Mouse (Mus musculus): ENCODE data around the gene Susd1. TPM values are rescaled to one million over a fixed set of nuclear protein-coding genes. Genes with fewer than 3 reads are reported as not detected.

The Susd1 gene
- polyA plus RNA-seq, 1 experiment from 2014 or later: 1.3 TPM

- Histone ChIP-seq H3K9ac (no peak overlapping the region), H3K27me3 (no peaks in the 10 kb centered on the region), H3K4me3 (no peak overlapping the region), H3K4me1 (peaks cover 19% of the 10 kb centered on the region), H3K27ac (no peak overlapping the region), H3K9me3 (replicated peaks) (no peaks in the 10 kb centered on the region), H3K36me3 (no peaks in the 10 kb centered on the region), H3K4me2 (replicated peaks) (no peak overlapping the region)
- 53% methylated on average over 3 of the region's 3 CpGs for WGBS
- ATAC-seq (ENCODE audit: low FRiP score): no peak
Measured at GRCm38 (mm10) chr4:59322733-59323132, 115.7 kb downstream of the Susd1 start.

DNA sequence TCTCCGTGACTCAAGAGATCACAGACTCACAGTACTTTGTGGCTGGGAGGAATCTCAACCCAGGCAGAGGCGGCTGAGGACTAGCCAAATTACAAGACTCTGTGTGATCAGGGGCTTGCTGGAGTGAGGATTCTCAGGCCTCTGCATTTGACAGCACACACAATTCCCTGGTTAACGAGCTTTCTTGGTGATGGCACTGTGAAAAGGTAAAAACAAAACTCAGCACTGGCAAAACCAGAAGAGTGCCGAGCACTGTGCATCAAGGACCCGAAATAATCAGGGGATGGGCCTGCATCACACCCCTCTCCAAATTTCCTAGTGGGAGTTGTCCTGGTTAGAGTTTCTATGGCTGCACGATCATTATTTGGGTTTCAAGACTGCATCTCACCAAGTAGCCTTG, 116.4 kb downstream of the Susd1 start:
- no peak overlapping the region for H3K27ac ChIP-seq
- no peak overlapping the region for H3K4me3 ChIP-seq
- peaks cover 19% of the 10 kb centered on the region for H3K4me1 ChIP-seq
- no peaks in the 10 kb centered on the region for H3K27me3 ChIP-seq
- ATAC-seq (ENCODE audit: low FRiP score): no peak
- H3K9ac ChIP-seq: no peak overlapping the region
- no peaks in the 10 kb centered on the region for H3K9me3 ChIP-seq (replicated peaks)
- no peaks in the 10 kb centered on the region for H3K36me3 ChIP-seq
- no peak overlapping the region for H3K4me2 ChIP-seq (replicated peaks)
- WGBS: 72% methylated on average over 6 of the region's 6 CpGs

DNA sequence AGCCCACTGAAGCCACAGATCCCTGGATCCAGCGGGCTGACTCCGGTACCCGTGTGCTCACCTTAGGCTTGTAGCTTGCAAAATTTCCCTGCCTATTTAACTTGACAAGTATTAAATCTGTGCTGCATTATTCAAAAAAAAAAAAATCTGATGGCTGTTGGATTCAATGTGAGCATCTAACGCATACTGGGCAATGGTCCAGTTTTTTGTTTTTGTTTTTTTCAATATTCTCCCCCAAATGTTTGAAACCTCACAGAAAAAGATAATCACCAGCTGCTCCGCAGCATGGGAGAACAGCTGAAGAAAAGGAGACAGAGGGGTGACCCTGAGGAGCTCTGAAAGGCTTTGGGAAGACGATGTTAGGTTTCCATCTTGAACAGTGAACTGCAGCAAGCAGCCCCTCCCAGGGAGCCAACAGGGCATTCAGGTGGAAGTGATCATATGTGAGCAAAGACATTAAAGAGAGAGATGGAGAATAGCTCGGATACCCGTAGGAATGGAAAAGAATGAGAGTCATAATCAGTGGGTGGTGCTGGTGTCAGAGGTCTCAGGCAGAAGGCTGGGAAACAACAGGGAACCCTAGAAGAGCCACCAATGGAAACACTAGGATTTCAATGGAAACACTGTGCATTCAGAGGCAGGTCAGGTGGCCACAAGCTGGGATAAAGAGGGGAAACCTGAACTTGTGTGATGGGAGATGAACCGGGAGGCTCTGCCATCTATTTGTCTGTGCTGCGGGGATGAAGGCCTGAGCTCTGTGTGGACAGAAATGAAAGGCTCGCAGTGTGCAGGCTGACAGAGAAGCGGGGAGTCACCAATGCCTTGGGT, 117.0 kb downstream of the Susd1 start:
- Histone ChIP-seq H3K4me1 (peaks cover 19% of the 10 kb centered on the region), H3K27me3 (no peaks in the 10 kb centered on the region), H3K36me3 (no peaks in the 10 kb centered on the region), H3K9me3 (replicated peaks) (no peaks in the 10 kb centered on the region), H3K27ac (no peak overlapping the region), H3K4me3 (no peak overlapping the region), H3K4me2 (replicated peaks) (no peak overlapping the region), H3K9ac (no peak overlapping the region)
- WGBS: 40% methylated on average over 12 of the region's 12 CpGs
- no peak for ATAC-seq (ENCODE audit: low FRiP score)

DNA sequence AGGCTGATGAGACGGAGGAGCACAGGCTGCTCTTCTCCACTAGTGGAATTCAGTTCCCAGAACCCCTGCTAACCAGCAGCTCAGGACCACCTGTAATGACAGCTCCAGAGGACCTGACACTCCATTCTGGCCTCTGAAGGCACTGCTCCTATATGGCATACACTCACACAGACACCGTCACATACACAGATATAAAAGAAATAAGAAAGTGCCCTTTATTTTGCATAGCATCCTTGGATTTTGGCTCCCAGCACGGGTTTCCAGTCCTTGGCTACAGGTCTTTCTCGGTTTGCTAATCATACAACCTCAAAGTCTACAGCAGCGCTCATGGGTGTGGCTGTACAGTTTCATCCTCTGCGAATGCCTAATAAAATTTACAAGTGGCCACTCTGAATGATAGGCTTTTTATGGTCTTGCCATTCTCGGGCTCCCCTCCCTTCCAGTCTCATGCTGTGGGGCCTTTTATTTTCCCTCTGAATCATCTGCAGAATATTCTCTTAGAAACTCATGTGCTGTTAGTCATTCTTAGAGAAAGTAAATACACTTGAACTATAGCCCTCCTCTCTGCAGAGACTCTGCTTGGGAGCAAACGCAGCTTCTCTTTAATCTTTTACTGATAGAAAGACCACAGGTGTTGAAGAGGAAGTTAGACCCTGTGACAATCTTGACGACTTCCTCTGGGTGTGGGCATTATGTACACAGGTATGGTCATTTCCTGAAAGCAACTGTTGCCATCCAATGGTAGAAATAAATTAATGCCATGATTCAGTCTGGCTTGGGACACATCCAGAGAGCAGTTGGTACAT, 119.1 kb downstream of the Susd1 start:
- no peaks in the 10 kb centered on the region for H3K27me3 ChIP-seq
- H3K9ac ChIP-seq: no peak overlapping the region
- H3K36me3 ChIP-seq: no peaks in the 10 kb centered on the region
- no peak overlapping the region for H3K27ac ChIP-seq
- WGBS: 80% methylated on average over 9 of the region's 9 CpGs
- ATAC-seq (ENCODE audit: low FRiP score): no peak
- no peaks in the 10 kb centered on the region for H3K9me3 ChIP-seq (replicated peaks)
- no peak overlapping the region for H3K4me3 ChIP-seq
- H3K4me2 ChIP-seq (replicated peaks): no peak overlapping the region
- H3K4me1 ChIP-seq: peaks cover 23% of the 10 kb centered on the region

- H3K9me3 ChIP-seq (replicated peaks): no peaks in the 10 kb centered on the region
- peaks cover 23% of the 10 kb centered on the region for H3K4me1 ChIP-seq
- H3K4me2 ChIP-seq (replicated peaks): no peak overlapping the region
- no peak overlapping the region for H3K9ac ChIP-seq
- no peaks in the 10 kb centered on the region for H3K36me3 ChIP-seq
- no peaks in the 10 kb centered on the region for H3K27me3 ChIP-seq
- WGBS: 84% methylated on average over 6 of the region's 6 CpGs
- no peak overlapping the region for H3K27ac ChIP-seq
- ATAC-seq (ENCODE audit: low FRiP score): no peak
- no peak overlapping the region for H3K4me3 ChIP-seq
Measured at GRCm38 (mm10) chr4:59318602-59319001, 119.8 kb downstream of the Susd1 start.

DNA sequence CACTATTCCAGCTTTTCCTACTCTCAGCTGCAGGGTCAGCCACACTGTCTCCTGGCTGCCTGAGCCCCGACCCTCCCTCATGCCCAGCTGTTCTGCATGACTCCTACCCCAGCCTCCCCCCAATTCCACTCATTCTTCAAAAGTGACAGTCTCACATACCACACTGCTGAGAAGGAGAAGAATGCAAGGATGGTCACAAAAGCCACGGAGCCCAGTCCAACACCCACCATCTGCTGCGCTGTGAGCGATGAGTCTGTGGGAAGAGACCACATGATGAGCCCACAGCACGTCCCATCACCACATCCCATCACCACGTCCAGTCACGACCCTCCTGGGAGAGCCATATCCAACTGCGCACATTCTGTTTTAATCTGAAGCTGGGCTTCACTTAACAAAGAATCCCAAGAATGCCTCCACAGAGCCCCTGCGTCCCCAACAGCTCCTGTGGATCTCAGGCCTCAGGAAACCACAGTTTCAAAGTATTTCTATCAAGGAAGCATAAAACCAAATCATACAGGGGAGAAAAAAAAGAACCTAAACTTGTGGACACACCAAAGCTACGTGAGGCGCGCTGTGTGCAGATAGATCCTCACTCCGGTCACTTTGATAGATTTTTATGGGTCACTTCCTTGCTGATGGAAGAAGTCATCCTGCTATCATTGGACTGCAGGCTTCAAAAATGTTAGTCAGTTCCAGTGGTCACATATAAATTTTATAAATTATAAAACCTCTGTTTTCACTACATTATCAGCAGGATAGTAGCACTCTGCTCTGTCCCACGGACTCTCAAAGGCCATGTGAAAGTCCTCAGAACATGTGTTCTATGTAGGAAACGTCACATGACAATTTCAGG, 122.7 kb downstream of the Susd1 start:
- Histone ChIP-seq H3K9ac (no peak overlapping the region), H3K4me2 (replicated peaks) (no peak overlapping the region), H3K36me3 (no peaks in the 10 kb centered on the region), H3K4me3 (no peak overlapping the region), H3K9me3 (replicated peaks) (no peaks in the 10 kb centered on the region), H3K4me1 (0 out of 2 replicates have a peak, but pooled peaks cover 4% of the 10 kb centered on the region), H3K27ac (no peak overlapping the region), H3K27me3 (no peaks in the 10 kb centered on the region)
- WGBS: 60% methylated on average over 15 of the region's 15 CpGs
- ATAC-seq (ENCODE audit: low FRiP score): no peak

GRCm38 (mm10) chr4:59314939-59315552, 123.4 kb downstream of the Susd1 start:
- H3K27ac ChIP-seq: no peak overlapping the region

DNA sequence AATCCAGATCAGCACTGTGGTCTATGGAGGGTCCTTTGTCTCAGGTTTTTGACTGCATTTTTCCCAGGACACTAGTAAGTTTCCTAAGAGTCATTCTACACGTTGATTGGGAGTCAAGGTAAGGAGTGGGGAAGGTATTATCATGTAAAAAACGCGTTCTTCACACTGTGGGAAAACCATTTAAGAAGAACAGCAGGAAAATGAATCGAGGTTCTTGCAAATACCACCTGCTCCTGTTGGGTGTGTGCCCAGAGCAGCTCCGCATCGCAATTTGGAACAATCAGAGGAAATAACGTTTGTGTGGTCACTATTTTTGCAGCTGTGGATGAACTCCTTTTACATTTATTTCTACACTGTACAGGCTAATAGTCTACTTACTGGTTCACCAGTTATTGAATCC, 125.5 kb downstream of the Susd1 start:
- Histone ChIP-seq H3K4me3 (no peak overlapping the region), H3K36me3 (no peaks in the 10 kb centered on the region), H3K9ac (no peak overlapping the region), H3K27me3 (no peaks in the 10 kb centered on the region), H3K4me2 (replicated peaks) (no peak overlapping the region), H3K9me3 (replicated peaks) (no peaks in the 10 kb centered on the region), H3K4me1 (0 out of 2 replicates have a peak, but pooled peaks cover 4% of the 10 kb centered on the region), H3K27ac (no peak overlapping the region)
- 67% methylated on average over 7 of the region's 7 CpGs for WGBS
- no peak for ATAC-seq (ENCODE audit: low FRiP score)

More at GRCm38 (mm10) chr4:59314939-59315552, 123.4 kb downstream of the Susd1 start:
- no peak overlapping the region for H3K9ac ChIP-seq
- no peaks in the 10 kb centered on the region for H3K27me3 ChIP-seq
- no peak overlapping the region for H3K4me3 ChIP-seq
- 0 out of 2 replicates have a peak, but pooled peaks cover 4% of the 10 kb centered on the region for H3K4me1 ChIP-seq
- H3K4me2 ChIP-seq (replicated peaks): no peak overlapping the region
- no peaks in the 10 kb centered on the region for H3K9me3 ChIP-seq (replicated peaks)
- H3K36me3 ChIP-seq: no peaks in the 10 kb centered on the region
- no peak for ATAC-seq (ENCODE audit: low FRiP score)
- 59% methylated on average over 3 of the region's 3 CpGs for WGBS

GRCm38 (mm10) chr4:59310590-59310989, 127.8 kb downstream of the Susd1 start:
- H3K9me3 ChIP-seq (replicated peaks): no peaks in the 10 kb centered on the region
- no peak overlapping the region for H3K4me3 ChIP-seq
- H3K4me1 ChIP-seq: 0 out of 2 replicates have a peak, but pooled peaks cover 1% of the 10 kb centered on the region
- WGBS: 91% methylated on average over 9 of the region's 9 CpGs
- no peak overlapping the region for H3K9ac ChIP-seq
- no peaks in the 10 kb centered on the region for H3K27me3 ChIP-seq
- no peak overlapping the region for H3K27ac ChIP-seq
- H3K36me3 ChIP-seq: no peaks in the 10 kb centered on the region
- H3K4me2 ChIP-seq (replicated peaks): no peak overlapping the region
- ATAC-seq (ENCODE audit: low FRiP score): no peak

GRCm38 (mm10) chr4:59307841-59308589, 130.4 kb downstream of the Susd1 start:
- Histone ChIP-seq H3K4me3 (no peak overlapping the region), H3K9me3 (replicated peaks) (no peaks in the 10 kb centered on the region), H3K27ac (no peak overlapping the region), H3K9ac (no peak overlapping the region), H3K27me3 (no peaks in the 10 kb centered on the region), H3K4me1 (no peaks in the 10 kb centered on the region), H3K36me3 (no peaks in the 10 kb centered on the region), H3K4me2 (replicated peaks) (no peak overlapping the region)
- WGBS: 79% methylated on average over 10 of the region's 10 CpGs
- no peak for ATAC-seq (ENCODE audit: low FRiP score)

DNA sequence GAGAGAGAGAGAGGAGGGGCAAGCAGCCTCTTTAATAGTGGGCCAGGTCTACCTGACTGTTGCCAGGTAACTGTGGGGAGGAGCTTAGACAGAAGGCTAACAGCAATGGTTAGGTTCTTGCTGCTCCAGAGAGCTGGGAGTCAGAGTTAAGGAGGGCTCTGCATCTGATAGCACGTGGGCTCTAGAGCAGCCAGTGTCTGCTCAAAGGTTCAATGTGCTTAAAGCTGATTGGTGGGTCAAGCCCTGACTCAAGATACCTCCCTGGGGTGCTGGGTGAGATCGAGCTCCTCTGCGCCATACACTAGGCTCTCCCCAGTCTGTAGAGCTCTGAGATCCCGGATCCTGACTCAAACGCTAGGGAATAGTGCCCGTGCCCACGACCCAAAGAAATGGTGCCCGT, 136.0 kb downstream of the Susd1 start:
- H3K4me2 ChIP-seq (replicated peaks): no peak overlapping the region
- no peaks in the 10 kb centered on the region for H3K4me1 ChIP-seq
- H3K27me3 ChIP-seq: no peaks in the 10 kb centered on the region
- no peaks in the 10 kb centered on the region for H3K36me3 ChIP-seq
- H3K27ac ChIP-seq: no peak overlapping the region
- H3K4me3 ChIP-seq: no peak overlapping the region
- no peak for ATAC-seq (ENCODE audit: low FRiP score)
- H3K9ac ChIP-seq: no peak overlapping the region
- 89% methylated on average over 8 of the region's 8 CpGs for WGBS
- H3K9me3 ChIP-seq (replicated peaks): no peaks in the 10 kb centered on the region

Data from hindbrain, embryonic 12.5 days (tissue).